Mouse (Mus musculus) 3134 (cell line): ENCODE data around the gene Krtap31-1.
"Not testable (repeated sequence)": the region's sequence is repeated elsewhere in the genome, so short reads cannot be mapped to it uniquely, and the experiment has no call there.

Source experiments
- DNase-seq: peaks from one replicate; pipeline ENCODE4 v3.0.0-alpha.2; 2011; ENCODE audit warnings: low spot score; ENCODE audit not compliant: insufficient read length; ENCODE audit errors: extremely low read depth

Krtap31-1 gene

DNA sequence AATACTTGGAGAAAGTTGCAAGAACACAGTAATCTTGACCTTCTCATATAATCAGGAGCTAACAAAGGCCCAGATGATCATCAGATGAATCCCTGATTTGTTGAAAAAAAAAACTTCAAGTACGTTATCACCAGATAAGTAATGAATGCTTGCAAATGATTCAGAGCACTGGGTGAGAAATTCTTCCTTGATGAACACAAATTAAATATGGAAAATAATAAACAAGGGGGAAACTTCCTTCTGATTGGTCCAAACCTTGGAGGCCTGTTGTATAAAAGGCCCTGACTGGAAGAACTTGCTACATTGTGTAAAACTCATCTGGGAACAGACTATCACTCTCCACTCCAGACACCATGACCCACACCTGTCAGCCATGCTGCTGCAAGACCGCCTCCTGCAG, at the start of gene Krtap31-1:
Krtap31-1 (plus strand) TSS at position 301 of the 400 bp plus-strand sequence.
- DNase-seq = no peak

DNA sequence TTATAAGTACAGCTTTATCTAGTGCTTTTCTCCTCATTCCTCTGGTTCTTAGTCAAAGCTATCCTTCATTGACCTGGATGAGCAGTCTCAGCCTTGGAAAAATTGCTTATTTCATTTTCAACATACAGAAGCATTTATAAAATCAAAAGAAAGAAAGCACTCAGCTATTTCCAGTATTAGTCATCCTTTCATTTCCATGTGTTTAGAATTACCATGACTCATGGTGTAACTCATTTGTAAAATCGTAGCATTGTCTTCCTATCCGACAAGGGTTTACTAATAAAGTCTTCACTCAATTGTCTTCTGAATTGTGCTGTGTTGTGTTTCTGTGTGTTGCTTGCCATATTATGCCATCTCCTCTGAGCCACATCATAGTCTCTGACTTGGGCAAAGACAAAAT, 49.0 kb upstream of the Krtap31-1 start:
- no peak for DNase-seq

DNA sequence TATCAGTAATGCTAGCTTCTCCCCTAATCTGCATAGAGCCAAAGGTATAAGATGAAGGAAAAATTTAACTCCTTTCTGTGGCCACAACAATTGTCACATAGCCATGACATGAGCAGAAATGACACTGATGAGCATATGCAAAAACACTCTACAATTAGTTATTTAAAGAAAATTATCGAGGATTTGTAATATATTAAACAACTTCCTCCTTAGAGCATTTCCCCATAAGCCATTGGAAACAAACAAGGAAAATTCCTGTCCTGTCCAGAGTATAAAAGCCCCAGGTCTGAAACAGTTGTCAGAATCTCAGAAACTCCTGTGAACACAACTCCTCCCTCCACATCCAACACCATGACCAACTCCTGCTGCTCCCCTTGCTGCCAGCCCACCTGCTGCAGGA, 43.5 kb upstream of the Krtap31-1 start, which contains the start of gene Gm11559:
Gm11559 (plus strand) TSS at position 301 of the 400 bp plus-strand sequence.
- DNase-seq = not testable (repeated sequence)

DNA sequence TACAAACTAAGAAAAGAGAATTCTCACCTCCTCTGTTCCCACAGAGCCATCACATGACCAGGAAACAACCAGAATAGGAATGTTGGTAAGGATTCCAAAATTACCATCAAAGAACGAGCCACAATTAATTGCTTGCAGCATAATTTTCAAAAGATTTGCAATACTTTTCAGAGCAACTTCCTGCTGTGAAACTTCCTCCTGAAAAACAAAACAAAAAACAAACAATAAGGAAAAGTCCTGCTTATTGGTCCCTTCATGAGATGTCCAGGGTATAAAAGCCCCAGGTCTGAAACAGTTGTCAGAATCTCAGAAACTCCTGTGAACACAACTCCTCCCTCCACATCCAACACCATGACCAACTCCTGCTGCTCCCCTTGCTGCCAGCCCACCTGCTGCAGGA, 34.6 kb upstream of the Krtap31-1 start, which contains the start of gene Krtap9-1:
Krtap9-1 (plus strand) TSS at position 301 of the 400 bp plus-strand sequence.
- DNase-seq = not testable (repeated sequence)

DNA sequence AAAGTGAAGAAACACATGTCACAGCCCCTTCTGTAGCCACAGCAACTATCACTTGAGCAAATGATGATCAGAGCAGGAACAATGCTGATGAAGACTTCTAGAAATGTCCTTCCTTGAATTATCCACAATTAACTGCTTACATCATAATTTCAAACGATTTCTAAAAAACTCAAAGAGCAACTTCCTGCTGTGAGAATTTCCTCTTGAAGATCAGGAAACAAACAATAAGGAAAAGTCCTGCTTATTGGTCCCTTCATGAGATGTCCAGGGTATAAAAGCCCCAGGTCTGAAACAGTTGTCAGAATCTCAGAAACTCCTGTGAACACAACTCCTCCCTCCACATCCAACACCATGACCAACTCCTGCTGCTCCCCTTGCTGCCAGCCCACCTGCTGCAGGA, 28.8 kb upstream of the Krtap31-1 start, which contains the start of gene Gm11567:
Gm11567 (plus strand) TSS at position 301 of the 400 bp plus-strand sequence.
- not testable (repeated sequence) for DNase-seq

DNA sequence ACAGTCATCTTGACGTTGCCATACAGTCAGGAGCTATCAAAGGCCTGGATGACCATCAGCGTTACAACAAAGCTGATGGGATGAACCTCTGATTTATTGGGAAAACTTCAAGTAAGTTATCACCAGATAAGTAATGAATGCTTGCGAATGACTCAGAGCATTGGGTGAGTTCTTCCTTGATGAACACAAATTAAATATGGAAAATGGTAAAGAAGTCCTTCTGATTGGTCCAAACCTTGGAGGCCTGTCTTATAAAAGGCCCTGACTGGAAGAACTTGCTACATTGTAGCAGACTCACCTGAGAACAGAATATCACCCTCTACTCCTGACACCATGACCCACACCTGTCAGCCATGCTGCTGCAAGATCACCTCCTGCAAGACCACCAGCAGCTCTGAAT, 6.7 kb downstream of the Krtap31-1 start, which contains the start of gene Gm11565:
Gm11565 (plus strand) TSS at position 301 of the 400 bp plus-strand sequence.
- DNase-seq = no peak

DNA sequence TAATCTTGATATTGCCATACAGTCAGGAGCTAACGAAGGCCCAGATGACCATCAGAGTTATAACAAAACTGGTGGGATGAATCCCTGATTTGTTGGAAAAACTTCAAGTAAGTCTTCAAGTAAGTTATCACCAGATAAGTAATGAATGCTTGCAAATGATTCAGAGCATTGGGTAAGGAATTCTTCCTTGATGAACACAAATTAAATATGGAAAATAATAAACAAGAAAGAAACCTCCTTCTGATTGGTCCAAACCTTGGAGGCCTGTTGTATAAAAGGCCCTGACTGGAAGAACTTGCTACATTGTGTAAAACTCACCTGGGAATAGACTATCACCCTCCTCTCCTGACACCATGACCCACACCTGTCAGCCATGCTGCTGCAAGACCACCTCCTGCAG, 28.3 kb downstream of the Krtap31-1 start, which contains the start of gene Krtap31-2:
Krtap31-2 (plus strand) TSS at position 301 of the 400 bp plus-strand sequence.
- no peak for DNase-seq

DNA sequence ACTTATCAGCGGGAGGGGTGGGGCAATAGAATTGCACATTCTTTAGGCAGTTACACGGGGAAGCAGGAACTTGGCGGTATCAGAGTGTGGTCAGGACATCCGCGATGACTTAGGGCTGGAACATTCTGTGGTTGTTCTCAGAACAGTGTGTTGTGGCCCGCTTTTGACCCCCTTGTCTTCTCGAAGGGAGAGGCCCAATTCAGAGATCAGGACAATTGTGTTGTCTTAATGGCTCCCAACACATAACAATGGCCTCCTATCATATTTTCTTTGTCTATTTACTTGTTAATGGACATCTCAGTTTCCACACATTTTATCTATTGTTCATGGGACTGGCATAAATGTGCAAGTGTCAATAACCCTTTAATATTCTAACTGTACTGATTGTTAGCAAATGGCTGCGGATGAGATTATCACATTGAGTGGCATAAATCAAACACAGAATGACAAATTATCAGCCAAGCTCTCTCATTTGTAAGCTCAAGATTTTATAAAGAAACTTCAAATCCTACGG, 30.1 kb downstream of the Krtap31-1 start:
- no peak for DNase-seq

DNA sequence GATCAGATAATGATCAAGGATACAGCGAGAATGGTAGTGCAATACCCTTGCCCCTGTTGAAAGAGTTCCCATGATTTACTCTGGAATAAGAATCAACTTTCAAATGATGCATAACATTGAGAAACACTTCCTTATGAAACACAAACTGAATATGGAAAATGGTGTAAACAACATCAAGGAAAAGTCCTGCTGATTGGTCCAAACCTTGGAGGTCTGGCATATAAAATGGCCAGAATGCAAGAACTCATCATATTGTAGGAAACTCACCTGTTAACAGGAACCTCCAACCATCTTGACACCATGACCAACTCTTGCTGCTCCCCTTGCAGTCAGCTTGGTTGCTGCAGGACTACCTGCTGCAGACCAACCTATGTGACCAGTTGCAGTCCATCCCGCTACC, 40.5 kb downstream of the Krtap31-1 start, which contains the start of gene Krtap9-5:
Krtap9-5 (plus strand) TSS at position 301 of the 400 bp plus-strand sequence.
- DNase-seq = no peak
